Mouse (Mus musculus): ENCODE results near the gene 1700024G13Rik. TPM values are rescaled to one million over a fixed set of nuclear protein-coding genes. Genes with fewer than 3 reads are reported as not detected.

Gene 1700024G13Rik
- polyA plus RNA-seq, 1 experiment from 2014 or later, result 2.0 TPM

Other genes with a start within 250 kb of the 1700024G13Rik start
- not detected in 2 replicates for gene Msmb, start 246.4 kb downstream of the 1700024G13Rik start, polyA plus RNA-seq (2016; fragmentation: Nextera tagmentation; extraction: Ambion mirVana)
- 66.0 and 71.9 TPM in 2 replicates for gene Ncoa4, start 228.5 kb downstream of the 1700024G13Rik start, polyA plus RNA-seq (2016; fragmentation: Nextera tagmentation; extraction: Ambion mirVana)
- gene Timm23, start 186.5 kb downstream of the 1700024G13Rik start, polyA plus RNA-seq (2016; fragmentation: Nextera tagmentation; extraction: Ambion mirVana), result 302 and 327 TPM in 2 replicates
- gene Parg, start 186.4 kb downstream of the 1700024G13Rik start, polyA plus RNA-seq (2016; fragmentation: Nextera tagmentation; extraction: Ambion mirVana), result 40.6 and 50.0 TPM in 2 replicates
- gene Ogdhl, start 66.4 kb downstream of the 1700024G13Rik start, polyA plus RNA-seq (2016; fragmentation: Nextera tagmentation; extraction: Ambion mirVana), result 15.7 and 17.8 TPM in 2 replicates
- gene Slc18a3, start 76.5 kb upstream of the 1700024G13Rik start, polyA plus RNA-seq (2016; fragmentation: Nextera tagmentation; extraction: Ambion mirVana), result 2.8 and 12.0 TPM in 2 replicates
- gene Chat, start 77.6 kb upstream of the 1700024G13Rik start, polyA plus RNA-seq (2016; fragmentation: Nextera tagmentation; extraction: Ambion mirVana), result 0.19 and 1.1 TPM in 2 replicates
- 28.9 and 30.4 TPM in 2 replicates for gene Ercc6, start 125.1 kb upstream of the 1700024G13Rik start, polyA plus RNA-seq (2016; fragmentation: Nextera tagmentation; extraction: Ambion mirVana)
- 10.3 and 23.6 TPM in 2 replicates for gene Prrxl1, start 211.0 kb upstream of the 1700024G13Rik start, polyA plus RNA-seq (2016; fragmentation: Nextera tagmentation; extraction: Ambion mirVana)

Measured in hindbrain, embryonic 10.5 days (tissue).